Mouse (Mus musculus) heart, postnatal 36 days (tissue): ENCODE results near the gene Lrrc1. TPM values are rescaled to one million over a fixed set of nuclear protein-coding genes. Genes with fewer than 3 reads are reported as not detected.
"Not testable (repeated sequence)": the region's sequence is repeated elsewhere in the genome, so short reads cannot be mapped to it uniquely, and the experiment has no call there.

ENCODE experiments used
- DNase-seq, 2 experiments: peaks; one replicate each; pipeline ENCODE4 v3.0.0; 2021 to 2022
- intact Hi-C: fragments of 180-260 bp; cut with DNase I; formaldehyde crosslinking; loops from one replicate; pipeline ENCODE4 v1.15.1; 2025
- total RNA-seq, 2 experiments: library from RNA; stranded (reverse); gene quantifications; 2 replicates each; pipeline ENCODE4 v1.2.3; 2021

Gene Lrrc1
- 10 to 100 TPM; 15.8 to 18.3 TPM for total RNA-seq

GRCm38 (mm10) chr9:77544354-77545067, at the start of gene Lrrc1:
Gene Lrrc1, minus strand, starts transcription at chr9:77544870.
- peak; percentile 90 to 92 for DNase-seq
- intact Hi-C loops: loop anchor here (5.0 kb wide), 3 partner anchors 82 to 208 kb away; partner anchors contain the start of gene Gclc

- no peak for DNase-seq
- intact Hi-C loops: no loop called here
These were observed 47.8 kb upstream of the Lrrc1 start for GRCm38 (mm10) chr9:77592423-77592822.

GRCm38 (mm10) chr9:77589496-77589895, 44.8 kb upstream of the Lrrc1 start:
- intact Hi-C loops: no loop called here
- DNase-seq: no peak

GRCm38 (mm10) chr9:77587616-77588015, 42.9 kb upstream of the Lrrc1 start:
- intact Hi-C loops: no loop called here

GRCm38 (mm10) chr9:77586806-77587591, 42.3 kb upstream of the Lrrc1 start:
- no peak for DNase-seq
- intact Hi-C loops: no loop called here

More at GRCm38 (mm10) chr9:77587616-77588015, 42.9 kb upstream of the Lrrc1 start:
- DNase-seq: no peak

- intact Hi-C loops: no loop called here
These were observed 40.1 kb upstream of the Lrrc1 start for GRCm38 (mm10) chr9:77584746-77585145.

GRCm38 (mm10) chr9:77583302-77583701, 38.6 kb upstream of the Lrrc1 start:
- intact Hi-C loops: no loop called here
- DNase-seq: no peak

More at GRCm38 (mm10) chr9:77584746-77585145, 40.1 kb upstream of the Lrrc1 start:
- DNase-seq: no peak

- intact Hi-C loops: no loop called here
- no peak for DNase-seq
These were observed 35.2 kb upstream of the Lrrc1 start for GRCm38 (mm10) chr9:77579827-77580226.

- no peak for DNase-seq
- intact Hi-C loops: no loop called here
These were observed 33.3 kb upstream of the Lrrc1 start for GRCm38 (mm10) chr9:77577931-77578330.

GRCm38 (mm10) chr9:77577409-77577808, 32.7 kb upstream of the Lrrc1 start:
- intact Hi-C loops: no loop called here
- DNase-seq: no peak

- intact Hi-C loops: no loop called here
- DNase-seq: no peak
These were observed 31.6 kb upstream of the Lrrc1 start for GRCm38 (mm10) chr9:77576320-77576719.

- DNase-seq, intact Hi-C loops: not testable (repeated sequence)
These were observed 30.3 kb upstream of the Lrrc1 start for GRCm38 (mm10) chr9:77574996-77575395.

GRCm38 (mm10) chr9:77571851-77572250, 27.2 kb upstream of the Lrrc1 start:
- DNase-seq: no peak
- intact Hi-C loops: no loop called here

GRCm38 (mm10) chr9:77568789-77569506, 24.3 kb upstream of the Lrrc1 start:
- intact Hi-C loops: no loop called here
- no peak for DNase-seq

GRCm38 (mm10) chr9:77561827-77562226, 17.2 kb upstream of the Lrrc1 start:
- intact Hi-C loops: no loop called here

GRCm38 (mm10) chr9:77557963-77558362, 13.3 kb upstream of the Lrrc1 start:
- no peak for DNase-seq
- intact Hi-C loops: no loop called here

More at GRCm38 (mm10) chr9:77561827-77562226, 17.2 kb upstream of the Lrrc1 start:
- no peak for DNase-seq

GRCm38 (mm10) chr9:77557181-77557580, 12.5 kb upstream of the Lrrc1 start:
- intact Hi-C loops: no loop called here
- DNase-seq: no peak

- intact Hi-C loops: no loop called here
- no peak for DNase-seq
These were observed 11.8 kb upstream of the Lrrc1 start for GRCm38 (mm10) chr9:77556435-77556834.

- intact Hi-C loops: no loop called here
These were observed 8.8 kb upstream of the Lrrc1 start for GRCm38 (mm10) chr9:77553465-77553864.

GRCm38 (mm10) chr9:77551036-77551512, 6.4 kb upstream of the Lrrc1 start:
- intact Hi-C loops: no loop called here

More at GRCm38 (mm10) chr9:77553465-77553864, 8.8 kb upstream of the Lrrc1 start:
- DNase-seq: no peak

GRCm38 (mm10) chr9:77546010-77546409, 1.3 kb upstream of the Lrrc1 start:
- no peak for DNase-seq
- intact Hi-C loops: no loop called here

More at GRCm38 (mm10) chr9:77551036-77551512, 6.4 kb upstream of the Lrrc1 start:
- no peak for DNase-seq
